In the genomic region with DNA sequence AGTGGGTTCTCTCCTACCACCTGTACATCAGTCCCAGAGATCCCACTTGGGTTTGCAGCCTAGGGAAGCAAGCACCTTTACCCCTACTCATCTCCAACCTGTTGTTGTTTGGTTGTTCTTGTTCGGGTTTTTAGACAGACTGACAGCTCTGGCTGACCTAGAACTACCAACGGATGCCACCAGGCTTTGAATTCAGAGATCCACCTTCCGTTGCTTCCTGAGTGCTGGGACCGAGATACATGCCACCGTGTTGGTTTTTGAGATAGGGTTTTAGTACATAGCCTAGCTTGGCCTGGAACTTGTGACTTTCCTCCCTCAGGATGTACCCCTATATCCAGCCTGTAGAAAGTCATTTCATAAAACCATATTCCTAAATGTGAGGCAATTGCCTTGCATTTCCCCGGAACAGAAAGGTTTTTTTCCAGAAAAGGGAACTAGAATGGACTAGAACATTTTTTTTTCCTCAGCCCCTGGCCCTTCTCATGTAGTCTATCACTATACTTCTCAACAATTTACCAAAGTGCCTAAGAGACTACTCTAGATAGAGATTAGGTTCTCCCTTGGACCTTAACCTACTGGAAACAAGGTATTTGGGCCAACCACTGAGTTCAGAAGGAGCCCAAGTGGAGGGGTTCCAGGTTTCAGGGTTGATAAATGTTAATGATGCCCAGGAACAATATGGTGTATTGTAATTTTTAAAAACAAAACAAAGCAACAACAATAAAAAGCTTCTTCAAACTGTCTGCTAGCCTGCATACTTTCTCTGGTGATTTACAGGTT, we compare ENCODE assay signal across 9 mouse cellular contexts. TPM values are rescaled to one million over a fixed set of nuclear protein-coding genes. Genes with fewer than 3 reads are reported as not detected.
DNase-seq lines count a peak whose midpoint lies in the region; ATAC-seq lines count a peak whose summit lies in the region.
"Had no signal": no experiment of that assay in that cellular context is flagged by ENCODE, and none has a peak within 500 bp of the region (broad histone marks: within the 10 kb centered on the region; RNA-seq: fewer than 3 reads in every experiment).

No protein-coding gene starts in this region.

- peaks cover 20% of the 10 kb centered on the region for H3K36me3 ChIP-seq in megakaryocyte, embryonic 14.5 days (replicated peaks; ENCODE audit: low read length)
- H3K36me3 ChIP-seq in liver, embryonic 11.5 days (ENCODE audit: control insufficient read depth, insufficient read depth, low read length) = 0 out of 2 replicates have a peak, but pooled peaks cover 2% of the 10 kb centered on the region
- no peaks in the 10 kb centered on the region for H3K36me3 ChIP-seq in stomach, embryonic 16.5 days (ENCODE audit: control insufficient read depth, insufficient read depth, low read length)

- no peak for ATAC-seq in megakaryocyte, adult 5-6 weeks (ENCODE audit: poor library complexity, severe bottlenecking)
- no peak for ATAC-seq in liver, embryonic 11.5 days (replicated peaks; ENCODE audit: low FRiP score)
- no peak for ATAC-seq in stomach, embryonic 16.5 days (ENCODE audit: insufficient read depth, low FRiP score)

- H3K4me2 ChIP-seq in liver, embryonic 11.5 days = peak overlapping the region; percentile 67
- H3K4me2 ChIP-seq in stomach, embryonic 16.5 days (ENCODE audit: low read depth, low read length) = peak overlapping the region; percentile 63

- H3K4me1 ChIP-seq in megakaryocyte, embryonic 14.5 days = peaks cover 63% of the 10 kb centered on the region
- peaks cover 6% of the 10 kb centered on the region; the same call in 1 of the 2 replicates for H3K4me1 ChIP-seq in liver, embryonic 11.5 days (replicated peaks; ENCODE audit: control insufficient read depth, insufficient read depth, low read length)
- peaks cover 18% of the 10 kb centered on the region; the same call in 1 of the 2 replicates for H3K4me1 ChIP-seq in stomach, embryonic 16.5 days (ENCODE audit: control insufficient read depth, insufficient read depth, low read length)

- H3K9ac ChIP-seq in liver, embryonic 11.5 days (ENCODE audit: low read depth, low read length) = peak overlapping the region; percentile 97
- H3K9ac ChIP-seq in stomach, embryonic 16.5 days (ENCODE audit: low read length) = peak overlapping the region; percentile 73

- H3K9me3 ChIP-seq in megakaryocyte, embryonic 14.5 days = no peaks in the 10 kb centered on the region
- no peaks in the 10 kb centered on the region for H3K9me3 ChIP-seq in liver, embryonic 11.5 days (ENCODE audit: control insufficient read depth, low read length)
- H3K9me3 ChIP-seq in stomach, embryonic 16.5 days (replicated peaks; ENCODE audit: control insufficient read depth, low read length) = no peaks in the 10 kb centered on the region

- intact Hi-C loops in left cerebral cortex, postnatal 10 days (cut with DNase I) = no loop called here

- WGBS in liver, embryonic 11.5 days = 65% methylated on average over 6 of the region's 6 CpGs
- WGBS in stomach, embryonic 16.5 days = 74% methylated on average over 6 of the region's 6 CpGs

- peak; percentile 74 for DNase-seq in cerebellum, adult 9-10 months
- DNase-seq in cerebellum, postnatal 14 days = no peak
- DNase-seq in liver, embryonic 11.5 days (ENCODE audit: low spot score) = no peak
- DNase-seq in left cerebral cortex, postnatal 10 days (ENCODE audit: extremely low spot score in 1 of 2, low spot score in 2 of 2) = no peak
- DNase-seq in frontal cortex, postnatal 14 days (ENCODE audit: low spot score in 2 of 2) = no peak

- peak overlapping the region; percentile 29; the same call in 1 of the 2 replicates for H3K27ac ChIP-seq in liver, embryonic 11.5 days (ENCODE audit: low read depth, low read length)
- H3K27ac ChIP-seq in stomach, embryonic 16.5 days (ENCODE audit: low read length) = peak overlapping the region; percentile 22; the same call in 1 of the 2 replicates

- no peaks in the 10 kb centered on the region for H3K27me3 ChIP-seq in megakaryocyte, embryonic 14.5 days (replicated peaks)
- H3K27me3 ChIP-seq in liver, embryonic 11.5 days (replicated peaks; ENCODE audit: control insufficient read depth, insufficient read depth, low read length) = no peaks in the 10 kb centered on the region
- H3K27me3 ChIP-seq in stomach, embryonic 16.5 days (ENCODE audit: control insufficient read depth, insufficient read depth, low read length) = no peaks in the 10 kb centered on the region

- H3K4me3 ChIP-seq in megakaryocyte, embryonic 14.5 days (replicated peaks) = peak overlapping the region; percentile 92
- peak overlapping the region; percentile 69 for H3K4me3 ChIP-seq in liver, embryonic 11.5 days (ENCODE audit: low read depth, low read length)
- peak overlapping the region; percentile 68 for H3K4me3 ChIP-seq in stomach, embryonic 16.5 days (replicated peaks; ENCODE audit: low read length)

RNA-seq across cellular contexts. Expression of gene Unk, which starts 0.8 kb away (rescaled TPM):
- 18.8 and 53.4 TPM in 2 replicates for polyA plus RNA-seq in megakaryocyte, embryonic 14.5 days (2012; ENCODE audit: insufficient read depth, low replicate concordance)
- 10.1 and 10.5 TPM in 2 replicates for total RNA-seq in megakaryocyte, adult 5-6 weeks (2015)
- total RNA-seq in megakaryocyte, adult 5-6 weeks (2017) = 7.8 and 8.3 TPM in 2 replicates
- 28.9 and 34.1 TPM in 2 replicates for polyA plus RNA-seq in liver, embryonic 11.5 days (2014; fragmentation: Nextera tagmentation; extraction: Ambion mirVana)
- polyA plus RNA-seq in stomach, embryonic 16.5 days (2015; fragmentation: Nextera tagmentation; extraction: Ambion mirVana) = 26.4 and 26.9 TPM in 2 replicates
- 10 to 100 TPM; 24.8 to 25.8 TPM for total RNA-seq in left cerebral cortex, postnatal 10 days (2021)

RNA-seq across cellular contexts. Expression of gene H3f3b, which starts 1.5 kb away (rescaled TPM):
- 819 and 908 TPM in 2 replicates for polyA plus RNA-seq in megakaryocyte, embryonic 14.5 days (2012; ENCODE audit: insufficient read depth, low replicate concordance)
- total RNA-seq in megakaryocyte, adult 5-6 weeks (2015) = 756 and 808 TPM in 2 replicates
- 735 and 795 TPM in 2 replicates for total RNA-seq in megakaryocyte, adult 5-6 weeks (2017)
- 1,141 and 1,182 TPM in 2 replicates for polyA plus RNA-seq in liver, embryonic 11.5 days (2014; fragmentation: Nextera tagmentation; extraction: Ambion mirVana)
- 1,496 and 1,592 TPM in 2 replicates for polyA plus RNA-seq in stomach, embryonic 16.5 days (2015; fragmentation: Nextera tagmentation; extraction: Ambion mirVana)
- total RNA-seq in left cerebral cortex, postnatal 10 days (2021) = 100 to 1,000 TPM; 320 to 336 TPM

RNA-seq across cellular contexts. Expression of gene Galk1, which starts 16.8 kb away (rescaled TPM):
- polyA plus RNA-seq in megakaryocyte, embryonic 14.5 days (2012; ENCODE audit: insufficient read depth, low replicate concordance) = 197 and 238 TPM in 2 replicates
- 4.6 and 5.0 TPM in 2 replicates for total RNA-seq in megakaryocyte, adult 5-6 weeks (2015)
- 10.4 and 10.8 TPM in 2 replicates for total RNA-seq in megakaryocyte, adult 5-6 weeks (2017)
- polyA plus RNA-seq in liver, embryonic 11.5 days (2014; fragmentation: Nextera tagmentation; extraction: Ambion mirVana) = 299 and 304 TPM in 2 replicates
- polyA plus RNA-seq in stomach, embryonic 16.5 days (2015; fragmentation: Nextera tagmentation; extraction: Ambion mirVana) = 186 and 187 TPM in 2 replicates
- 10 to 100 TPM; 25.6 to 28.1 TPM for total RNA-seq in left cerebral cortex, postnatal 10 days (2021)

RNA-seq across cellular contexts. Expression of gene Unc13d, which starts 48.5 kb away (rescaled TPM):
- 221 and 384 TPM in 2 replicates for polyA plus RNA-seq in megakaryocyte, embryonic 14.5 days (2012; ENCODE audit: insufficient read depth, low replicate concordance)
- 16.5 and 18.2 TPM in 2 replicates for total RNA-seq in megakaryocyte, adult 5-6 weeks (2015)
- total RNA-seq in megakaryocyte, adult 5-6 weeks (2017) = 26.7 and 27.7 TPM in 2 replicates
- 44.8 and 45.3 TPM in 2 replicates for polyA plus RNA-seq in liver, embryonic 11.5 days (2014; fragmentation: Nextera tagmentation; extraction: Ambion mirVana)
- 8.3 and 9.9 TPM in 2 replicates for polyA plus RNA-seq in stomach, embryonic 16.5 days (2015; fragmentation: Nextera tagmentation; extraction: Ambion mirVana)
- 1 to 10 TPM in 1 of 2 experiments, under 1 TPM in 1; 0.63 to 1.2 TPM for total RNA-seq in left cerebral cortex, postnatal 10 days (2021)

RNA-seq across cellular contexts. Expression of gene Itgb4, which starts 54.8 kb away (rescaled TPM):
- polyA plus RNA-seq in megakaryocyte, embryonic 14.5 days (2012; ENCODE audit: insufficient read depth, low replicate concordance) = 5.6 and 6.9 TPM in 2 replicates
- 0.09 TPM in 1 of 2 replicates, not detected in the other for total RNA-seq in megakaryocyte, adult 5-6 weeks (2015)
- total RNA-seq in megakaryocyte, adult 5-6 weeks (2017) = not detected in 2 replicates
- 0.60 and 0.77 TPM in 2 replicates for polyA plus RNA-seq in liver, embryonic 11.5 days (2014; fragmentation: Nextera tagmentation; extraction: Ambion mirVana)
- 18.9 and 24.4 TPM in 2 replicates for polyA plus RNA-seq in stomach, embryonic 16.5 days (2015; fragmentation: Nextera tagmentation; extraction: Ambion mirVana)
- total RNA-seq in left cerebral cortex, postnatal 10 days (2021) = 1 to 10 TPM; 4.7 to 4.8 TPM
- polyA plus RNA-seq: inflammation-experienced regulatory T-cells, adult 6 months had no signal
